Mouse (Mus musculus) megakaryocyte-erythroid progenitor cell, adult 5-6 weeks (primary cell): ENCODE measurements around the gene Olfr1450. TPM values are rescaled to one million over a fixed set of nuclear protein-coding genes. Genes with fewer than 3 reads are reported as not detected.
"Not testable (repeated sequence)": the region's sequence is repeated elsewhere in the genome, so short reads cannot be mapped to it uniquely, and the experiment has no call there.

Experiments
- ATAC-seq: replicated peaks from 2 replicates; pipeline ENCODE4 v1.8.0; 2016; ENCODE audit warnings: mild to moderate bottlenecking, inconsistent platforms; ENCODE audit not compliant: severe bottlenecking, poor library complexity, low FRiP score, low TSS enrichment
- total RNA-seq, 2 experiments: library from RNA; stranded (forward) in 1 of 2; stranded (reverse) in 1 of 2; fragments of 200-1000, 215-1000 nt in 1 of 2; fragments of >200 nt in 1 of 2; fragmentation: Nextera tagmentation in 1 of 2; gene quantifications; 2 replicates each; pipeline ENCODE4 v1.2.3; 2014 to 2017

Olfr1450 gene
- total RNA-seq (2014; fragmentation: Nextera tagmentation) (not detected in 2 replicates), total RNA-seq (2017) (not detected in 2 replicates)

GRCm38 (mm10) chr19:12949958-12950357 lies at the start of gene Olfr1450:
Olfr1450 (plus strand) TSS chr19:12950258.
- ATAC-seq = no peak

- ATAC-seq = no peak
Measured at GRCm38 (mm10) chr19:12903643-12904042, 46.4 kb upstream of the Olfr1450 start, which contains the start of gene Olfr1447. Olfr1447 (minus strand) TSS chr19:12903743.

- ATAC-seq = no peak
Measured at GRCm38 (mm10) chr19:12924319-12924718, 25.7 kb upstream of the Olfr1450 start, which contains the start of gene Olfr1448. Olfr1448 (minus strand) TSS chr19:12924419.

- no peak for ATAC-seq
Measured at GRCm38 (mm10) chr19:12930540-12930939, 19.5 kb upstream of the Olfr1450 start, which contains the start of gene Olfr1449. Olfr1449 (plus strand) TSS chr19:12930840.

GRCm38 (mm10) chr19:12970082-12970481 lies 20.0 kb downstream of the Olfr1450 start:
- ATAC-seq = not testable (repeated sequence)

- ATAC-seq = not testable (repeated sequence)
Measured at GRCm38 (mm10) chr19:12992316-12992715, 42.3 kb downstream of the Olfr1450 start.

- ATAC-seq = no peak
Measured at GRCm38 (mm10) chr19:12994714-12995113, 44.7 kb downstream of the Olfr1450 start, which contains the start of gene Olfr1451. Olfr1451 (plus strand) TSS chr19:12995014.

Other genes starting within 250 kb of the Olfr1450 start
- gene Cntf, start 184.6 kb upstream of the Olfr1450 start, total RNA-seq (2014; fragmentation: Nextera tagmentation) = 7.3 and 13.5 TPM in 2 replicates
- gene Cntf, start 184.6 kb upstream of the Olfr1450 start, total RNA-seq (2017) = 1.3 and 2.1 TPM in 2 replicates
- 62.4 and 66.6 TPM in 2 replicates for gene Zfp91, start 154.1 kb upstream of the Olfr1450 start, total RNA-seq (2014; fragmentation: Nextera tagmentation)
- 105 and 123 TPM in 2 replicates for gene Zfp91, start 154.1 kb upstream of the Olfr1450 start, total RNA-seq (2017)
- gene Lpxn, start 154.1 kb upstream of the Olfr1450 start, total RNA-seq (2014; fragmentation: Nextera tagmentation) = 0.50 and 0.64 TPM in 2 replicates
- 0.80 and 3.6 TPM in 2 replicates for gene Lpxn, start 154.1 kb upstream of the Olfr1450 start, total RNA-seq (2017)
- not detected in 2 replicates for gene Gm5244, start 103.6 kb upstream of the Olfr1450 start, total RNA-seq (2014; fragmentation: Nextera tagmentation)
- not detected in 2 replicates for gene Gm5244, start 103.6 kb upstream of the Olfr1450 start, total RNA-seq (2017)
- not detected in 2 replicates for gene Olfr1444, start 93.0 kb upstream of the Olfr1450 start, total RNA-seq (2014; fragmentation: Nextera tagmentation)
- not detected in 2 replicates for gene Olfr1444, start 93.0 kb upstream of the Olfr1450 start, total RNA-seq (2017)
- not detected in 2 replicates for gene Olfr1445, start 66.4 kb upstream of the Olfr1450 start, total RNA-seq (2014; fragmentation: Nextera tagmentation)
- gene Olfr1445, start 66.4 kb upstream of the Olfr1450 start, total RNA-seq (2017) = not detected in 2 replicates
- gene Olfr1446, start 56.7 kb upstream of the Olfr1450 start, total RNA-seq (2014; fragmentation: Nextera tagmentation) = not detected in 2 replicates
- not detected in 2 replicates for gene Olfr1446, start 56.7 kb upstream of the Olfr1450 start, total RNA-seq (2017)
- gene Olfr1447, start 46.5 kb upstream of the Olfr1450 start, total RNA-seq (2014; fragmentation: Nextera tagmentation) = not detected in 2 replicates
- gene Olfr1447, start 46.5 kb upstream of the Olfr1450 start, total RNA-seq (2017) = not detected in 2 replicates
- gene Olfr1448, start 25.8 kb upstream of the Olfr1450 start, total RNA-seq (2014; fragmentation: Nextera tagmentation) = not detected in 2 replicates
- not detected in 2 replicates for gene Olfr1448, start 25.8 kb upstream of the Olfr1450 start, total RNA-seq (2017)
- gene Olfr1449, start 19.4 kb upstream of the Olfr1450 start, total RNA-seq (2014; fragmentation: Nextera tagmentation) = not detected in 2 replicates
- gene Olfr1449, start 19.4 kb upstream of the Olfr1450 start, total RNA-seq (2017) = not detected in 2 replicates
- not detected in 2 replicates for gene Olfr1451, start 44.8 kb downstream of the Olfr1450 start, total RNA-seq (2014; fragmentation: Nextera tagmentation)
- not detected in 2 replicates for gene Olfr1451, start 44.8 kb downstream of the Olfr1450 start, total RNA-seq (2017)
- not detected in 2 replicates for gene Olfr1453, start 78.1 kb downstream of the Olfr1450 start, total RNA-seq (2014; fragmentation: Nextera tagmentation)
- gene Olfr1453, start 78.1 kb downstream of the Olfr1450 start, total RNA-seq (2017) = not detected in 2 replicates
- not detected in 2 replicates for gene Olfr1454, start 110.4 kb downstream of the Olfr1450 start, total RNA-seq (2014; fragmentation: Nextera tagmentation)
- not detected in 2 replicates for gene Olfr1454, start 110.4 kb downstream of the Olfr1450 start, total RNA-seq (2017)
- not detected in 2 replicates for gene Olfr1457, start 147.6 kb downstream of the Olfr1450 start, total RNA-seq (2014; fragmentation: Nextera tagmentation)
- not detected in 2 replicates for gene Olfr1457, start 147.6 kb downstream of the Olfr1450 start, total RNA-seq (2017)
- gene Olfr1458, start 156.5 kb downstream of the Olfr1450 start, total RNA-seq (2014; fragmentation: Nextera tagmentation) = not detected in 2 replicates
- not detected in 2 replicates for gene Olfr1458, start 156.5 kb downstream of the Olfr1450 start, total RNA-seq (2017)
- gene Olfr1459, start 199.3 kb downstream of the Olfr1450 start, total RNA-seq (2014; fragmentation: Nextera tagmentation) = not detected in 2 replicates
- not detected in 2 replicates for gene Olfr1459, start 199.3 kb downstream of the Olfr1450 start, total RNA-seq (2017)
- not detected in 2 replicates for gene Olfr1461, start 212.7 kb downstream of the Olfr1450 start, total RNA-seq (2014; fragmentation: Nextera tagmentation)
- gene Olfr1461, start 212.7 kb downstream of the Olfr1450 start, total RNA-seq (2017) = not detected in 2 replicates
- not detected in 2 replicates for gene Olfr1462, start 235.5 kb downstream of the Olfr1450 start, total RNA-seq (2014; fragmentation: Nextera tagmentation)
- not detected in 2 replicates for gene Olfr1462, start 235.5 kb downstream of the Olfr1450 start, total RNA-seq (2017)